Mouse (Mus musculus) kidney, adult 2 months (tissue): Measurements from ENCODE around the gene Cacna2d1. TPM values are rescaled to one million over a fixed set of nuclear protein-coding genes. Genes with fewer than 3 reads are reported as not detected.

ENCODE experiments used
- DNase-seq: peaks from one replicate; pipeline ENCODE4 v3.0.0; 2021
- H3K27ac ChIP-seq: fragments of 200-500 bp; 2 replicates; pipeline ENCODE4 v1.5.1; 2012; ENCODE audit warnings: low read depth, low read length, control low read depth, inconsistent platforms; ENCODE audit not compliant: insufficient read depth
- H3K27me3 ChIP-seq: fragments of 200-500 bp; replicated peaks from 2 replicates; pipeline ENCODE4 v1.6.1; 2012; ENCODE audit warnings: mild to moderate bottlenecking, moderate library complexity, low read length, inconsistent platforms; ENCODE audit not compliant: control insufficient read depth, insufficient read depth
- H3K36me3 ChIP-seq: fragments of 200-500 bp; 2 replicates; pipeline ENCODE4 v1.6.1; 2012; ENCODE audit warnings: mild to moderate bottlenecking, moderate library complexity, low read length, inconsistent platforms; ENCODE audit not compliant: control insufficient read depth, insufficient read depth
- H3K4me1 ChIP-seq: fragments of 200-500 bp; 2 replicates; pipeline ENCODE4 v1.6.1; 2011; ENCODE audit warnings: low read length; ENCODE audit not compliant: control insufficient read depth, insufficient read depth
- H3K4me3 ChIP-seq: fragments of 200-500 bp; 2 replicates; pipeline ENCODE4 v1.5.1; 2011; ENCODE audit warnings: mild to moderate bottlenecking, low read depth, low read length, control low read depth; ENCODE audit not compliant: insufficient read depth
- CTCF ChIP-seq: fragments of 200-500 bp; conservative IDR thresholded peaks from 2 replicates; pipeline ENCODE4 v1.5.1; 2011; ENCODE audit warnings: low read depth, mild to moderate bottlenecking, control low read depth, low read length, moderate library complexity, mixed read lengths; ENCODE audit not compliant: insufficient read depth, insufficient read length
- POLR2A ChIP-seq: fragments of 200-500 bp; IDR thresholded peaks from one replicate; pipeline ENCODE4 v1.6.1; 2011; ENCODE audit warnings: low read depth, low read length, control low read depth
- WGBS: fragments of 180-500 bp; shearing (Covaris S2); methylation state at CpG from one replicate; pipeline ENCODE4 v1.1.7; 2018; 5-methylcytosine and 5-hydroxymethylcytosine counted together
- polyA plus RNA-seq: library from polyadenylated mRNA; depleted of rRNA; stranded (reverse); fragments of >200 nt; gene quantifications from 2 replicates; pipeline ENCODE4 v1.2.3, GENCODE M21; 2012

The Cacna2d1 gene
- polyA plus RNA-seq, 1 experiment, result 1.8 TPM

GRCm38 (mm10) chr5:16063273-16063672 is 128.8 kb downstream of the Cacna2d1 start:
- H3K4me1 ChIP-seq, result no peaks in the 10 kb centered on the region
- H3K27ac ChIP-seq, result no peak overlapping the region
- H3K4me3 ChIP-seq, result no peak overlapping the region
- H3K27me3 ChIP-seq, result no peaks in the 10 kb centered on the region
- DNase-seq, result no peak
- TF ChIP-seq CTCF (no peak), POLR2A (no peak)
- no peaks in the 10 kb centered on the region for H3K36me3 ChIP-seq

GRCm38 (mm10) chr5:16063949-16064348 is 129.5 kb downstream of the Cacna2d1 start:
- no peaks in the 10 kb centered on the region for H3K36me3 ChIP-seq

DNA sequence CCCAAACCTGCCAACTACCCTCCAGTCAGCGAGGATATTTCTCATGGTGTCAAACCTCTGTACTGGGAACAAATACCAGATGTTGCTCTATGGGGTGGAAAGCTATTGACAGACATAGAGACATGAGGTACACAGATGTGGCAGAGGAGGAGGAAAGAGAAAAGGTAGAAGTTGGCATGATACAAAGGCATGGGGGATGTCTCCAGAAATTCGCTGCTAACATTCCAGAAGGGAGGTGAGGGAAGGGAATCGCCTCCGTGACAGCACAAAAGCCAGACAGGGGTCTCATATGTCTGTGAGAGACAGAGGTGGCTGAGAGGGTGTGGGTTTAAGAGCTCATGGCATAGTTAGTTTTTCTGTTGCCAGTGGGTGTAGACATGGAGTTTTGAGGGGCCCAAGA is 131.3 kb downstream of the Cacna2d1 start:
- DNase-seq, result no peak
- 67% methylated on average over 4 of the region's 4 CpGs for WGBS

More at GRCm38 (mm10) chr5:16063949-16064348, 129.5 kb downstream of the Cacna2d1 start:
- H3K4me1 ChIP-seq, result no peaks in the 10 kb centered on the region
- no peak overlapping the region for H3K27ac ChIP-seq
- H3K27me3 ChIP-seq, result no peaks in the 10 kb centered on the region
- DNase-seq, result no peak
- WGBS, result 45% methylated on average over 3 of the region's 3 CpGs
- no peak overlapping the region for H3K4me3 ChIP-seq
- TF ChIP-seq CTCF, result no peak
- no peak for TF ChIP-seq POLR2A

DNA sequence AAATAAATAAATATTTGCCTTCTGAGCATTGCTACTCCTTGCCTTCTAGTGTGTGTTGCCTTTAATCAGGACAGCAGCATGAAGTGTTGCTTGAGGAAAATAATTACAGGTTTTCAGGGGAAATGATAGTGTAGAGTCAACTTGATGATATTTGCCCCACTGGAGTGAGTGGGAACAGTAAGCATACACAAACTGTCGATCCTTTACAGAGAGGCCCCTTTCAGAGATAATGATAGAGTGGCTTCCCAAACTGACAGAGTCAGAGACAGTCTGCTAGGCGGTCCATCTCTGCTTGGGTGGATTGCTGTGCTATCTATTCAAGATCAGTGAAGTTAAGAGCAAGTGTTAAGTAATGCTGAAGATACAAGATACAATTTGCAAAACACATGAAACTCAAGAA is 147.8 kb downstream of the Cacna2d1 start:
- Histone ChIP-seq H3K4me3 (no peak overlapping the region), H3K4me1 (no peaks in the 10 kb centered on the region), H3K27ac (no peak overlapping the region), H3K36me3 (no peaks in the 10 kb centered on the region), H3K27me3 (no peaks in the 10 kb centered on the region)
- 90% methylated on average over 2 of the region's 2 CpGs for WGBS
- TF ChIP-seq CTCF (no peak), POLR2A (no peak)
- no peak for DNase-seq

More for the DNA sequence above, 131.3 kb downstream of the Cacna2d1 start:
- Histone ChIP-seq H3K27me3 (no peaks in the 10 kb centered on the region), H3K4me1 (no peaks in the 10 kb centered on the region), H3K36me3 (no peaks in the 10 kb centered on the region), H3K4me3 (no peak overlapping the region), H3K27ac (no peak overlapping the region)
- TF ChIP-seq CTCF (no peak), POLR2A (no peak)

- Histone ChIP-seq H3K27ac (no peak overlapping the region), H3K27me3 (no peaks in the 10 kb centered on the region), H3K4me3 (no peak overlapping the region), H3K36me3 (no peaks in the 10 kb centered on the region), H3K4me1 (no peaks in the 10 kb centered on the region)
- no peak for DNase-seq
- 75% methylated on average over 10 of the region's 10 CpGs for WGBS
- TF ChIP-seq CTCF (no peak), POLR2A (no peak)
Measured at GRCm38 (mm10) chr5:16086979-16087902, 152.8 kb downstream of the Cacna2d1 start.

GRCm38 (mm10) chr5:16087995-16088394 is 153.5 kb downstream of the Cacna2d1 start:
- no peak for DNase-seq
- TF ChIP-seq CTCF (no peak), POLR2A (no peak)
- H3K36me3 ChIP-seq, result no peaks in the 10 kb centered on the region
- no peak overlapping the region for H3K27ac ChIP-seq
- no peaks in the 10 kb centered on the region for H3K27me3 ChIP-seq
- 80% methylated on average over 2 of the region's 2 CpGs for WGBS
- H3K4me3 ChIP-seq, result no peak overlapping the region
- H3K4me1 ChIP-seq, result no peaks in the 10 kb centered on the region

GRCm38 (mm10) chr5:16092540-16092939 is 158.0 kb downstream of the Cacna2d1 start:
- TF ChIP-seq CTCF, result no peak
- TF ChIP-seq POLR2A, result no peak
- no peaks in the 10 kb centered on the region for H3K27me3 ChIP-seq
- H3K36me3 ChIP-seq, result no peaks in the 10 kb centered on the region
- WGBS, result 77% methylated on average over 7 of the region's 7 CpGs
- no peaks in the 10 kb centered on the region for H3K4me1 ChIP-seq
- no peak overlapping the region for H3K27ac ChIP-seq
- no peak for DNase-seq
- no peak overlapping the region for H3K4me3 ChIP-seq
